Mouse (Mus musculus): ENCODE results near the gene Rbl1. TPM values are rescaled to one million over a fixed set of nuclear protein-coding genes. Genes with fewer than 3 reads are reported as not detected.

Gene Rbl1
- polyA plus RNA-seq, 1 experiment from 2014 or later: 36.2 TPM

GRCm38 (mm10) chr2:157129601-157130164 is 74.7 kb downstream of the Rbl1 start:
- H3K9ac ChIP-seq: no peak overlapping the region
- H3K36me3 ChIP-seq (replicated peaks): peaks cover 18% of the 10 kb centered on the region; the same call in 1 of the 2 replicates
- H3K4me3 ChIP-seq (replicated peaks): no peak overlapping the region
- H3K27ac ChIP-seq: no peak overlapping the region
- ATAC-seq (ENCODE audit: low FRiP score): no peak
- no peaks in the 10 kb centered on the region for H3K27me3 ChIP-seq
- WGBS: 88% methylated on average over 11 of the region's 11 CpGs
- H3K4me1 ChIP-seq: peaks cover 5% of the 10 kb centered on the region; the same call in 1 of the 2 replicates
- H3K9me3 ChIP-seq: no peaks in the 10 kb centered on the region
- no peak overlapping the region for H3K4me2 ChIP-seq

GRCm38 (mm10) chr2:157129096-157129495 is 75.2 kb downstream of the Rbl1 start:
- Histone ChIP-seq H3K4me3 (replicated peaks) (no peak overlapping the region), H3K27ac (no peak overlapping the region), H3K4me1 (0 out of 2 replicates have a peak, but pooled peaks cover under 1% of the 10 kb centered on the region), H3K36me3 (replicated peaks) (peaks cover 18% of the 10 kb centered on the region; the same call in 1 of the 2 replicates), H3K9ac (no peak overlapping the region), H3K9me3 (no peaks in the 10 kb centered on the region), H3K4me2 (no peak overlapping the region), H3K27me3 (no peaks in the 10 kb centered on the region)
- no peak for ATAC-seq (ENCODE audit: low FRiP score)
- whole genome bisulfite sequencing: 92% methylated on average over 4 of the region's 4 CpGs

GRCm38 (mm10) chr2:157128072-157128471 is 76.3 kb downstream of the Rbl1 start:
- H3K4me1 ChIP-seq: no peaks in the 10 kb centered on the region
- WGBS: 67% methylated on average over 4 of the region's 4 CpGs

GRCm38 (mm10) chr2:157127370-157127769 is 77.0 kb downstream of the Rbl1 start:
- H3K4me3 ChIP-seq (replicated peaks): no peak overlapping the region
- no peak for ATAC-seq (ENCODE audit: low FRiP score)
- H3K4me1 ChIP-seq: no peaks in the 10 kb centered on the region
- H3K27ac ChIP-seq: no peak overlapping the region
- H3K4me2 ChIP-seq: no peak overlapping the region
- H3K27me3 ChIP-seq: no peaks in the 10 kb centered on the region
- 82% methylated on average over 3 of the region's 3 CpGs for WGBS
- no peak overlapping the region for H3K9ac ChIP-seq
- H3K36me3 ChIP-seq (replicated peaks): peaks cover 18% of the 10 kb centered on the region; the same call in 1 of the 2 replicates
- no peaks in the 10 kb centered on the region for H3K9me3 ChIP-seq

More at GRCm38 (mm10) chr2:157128072-157128471, 76.3 kb downstream of the Rbl1 start:
- Histone ChIP-seq H3K27ac (no peak overlapping the region), H3K4me2 (no peak overlapping the region), H3K4me3 (replicated peaks) (no peak overlapping the region), H3K36me3 (replicated peaks) (peaks cover 18% of the 10 kb centered on the region; the same call in 1 of the 2 replicates), H3K9me3 (no peaks in the 10 kb centered on the region), H3K27me3 (no peaks in the 10 kb centered on the region), H3K9ac (no peak overlapping the region)
- no peak for ATAC-seq (ENCODE audit: low FRiP score)

- Histone ChIP-seq H3K4me1 (no peaks in the 10 kb centered on the region), H3K4me3 (replicated peaks) (no peak overlapping the region), H3K9ac (no peak overlapping the region), H3K4me2 (no peak overlapping the region), H3K27ac (no peak overlapping the region), H3K27me3 (no peaks in the 10 kb centered on the region), H3K36me3 (replicated peaks) (peaks cover 18% of the 10 kb centered on the region; the same call in 1 of the 2 replicates), H3K9me3 (no peaks in the 10 kb centered on the region)
- 90% methylated on average over 3 of the region's 3 CpGs for WGBS
- ATAC-seq (ENCODE audit: low FRiP score): no peak
Observed at GRCm38 (mm10) chr2:157125246-157125645, 79.1 kb downstream of the Rbl1 start.

GRCm38 (mm10) chr2:157121766-157122165 is 82.6 kb downstream of the Rbl1 start:
- H3K36me3 ChIP-seq (replicated peaks): peaks cover 12% of the 10 kb centered on the region
- no peaks in the 10 kb centered on the region for H3K4me1 ChIP-seq

GRCm38 (mm10) chr2:157119075-157119474 is 85.3 kb downstream of the Rbl1 start:
- no peaks in the 10 kb centered on the region for H3K27me3 ChIP-seq
- no peak overlapping the region for H3K27ac ChIP-seq
- ATAC-seq (ENCODE audit: low FRiP score): no peak
- H3K36me3 ChIP-seq (replicated peaks): peaks cover 12% of the 10 kb centered on the region
- no peaks in the 10 kb centered on the region for H3K4me1 ChIP-seq
- no peak overlapping the region for H3K9ac ChIP-seq
- H3K4me2 ChIP-seq: no peak overlapping the region
- no peak overlapping the region for H3K4me3 ChIP-seq (replicated peaks)
- no peaks in the 10 kb centered on the region for H3K9me3 ChIP-seq
- 82% methylated on average over 3 of the region's 3 CpGs for WGBS

More at GRCm38 (mm10) chr2:157121766-157122165, 82.6 kb downstream of the Rbl1 start:
- no peaks in the 10 kb centered on the region for H3K9me3 ChIP-seq
- H3K4me3 ChIP-seq (replicated peaks): no peak overlapping the region
- ATAC-seq (ENCODE audit: low FRiP score): no peak
- H3K9ac ChIP-seq: no peak overlapping the region
- no peak overlapping the region for H3K4me2 ChIP-seq
- no peaks in the 10 kb centered on the region for H3K27me3 ChIP-seq
- no peak overlapping the region for H3K27ac ChIP-seq
- WGBS: 94% methylated on average over 8 of the region's 8 CpGs

- no peak overlapping the region for H3K27ac ChIP-seq
- H3K9ac ChIP-seq: no peak overlapping the region
- no peak overlapping the region for H3K4me3 ChIP-seq (replicated peaks)
- H3K9me3 ChIP-seq: no peaks in the 10 kb centered on the region
- H3K36me3 ChIP-seq (replicated peaks): peaks cover 17% of the 10 kb centered on the region
- ATAC-seq (ENCODE audit: low FRiP score): no peak
- no peaks in the 10 kb centered on the region for H3K27me3 ChIP-seq
- no peaks in the 10 kb centered on the region for H3K4me1 ChIP-seq
- no peak overlapping the region for H3K4me2 ChIP-seq
- 93% methylated on average over 4 of the region's 4 CpGs for WGBS
Observed at GRCm38 (mm10) chr2:157118556-157118955, 85.8 kb downstream of the Rbl1 start.

- ATAC-seq (ENCODE audit: low FRiP score): no peak
- H3K27ac ChIP-seq: no peak overlapping the region
- H3K4me1 ChIP-seq: no peaks in the 10 kb centered on the region
- no peaks in the 10 kb centered on the region for H3K9me3 ChIP-seq
- no peak overlapping the region for H3K4me2 ChIP-seq
- WGBS: 22% methylated on average over 3 of the region's 3 CpGs
- no peak overlapping the region for H3K9ac ChIP-seq
- H3K4me3 ChIP-seq (replicated peaks): no peak overlapping the region
- peaks cover 26% of the 10 kb centered on the region for H3K36me3 ChIP-seq (replicated peaks)
- H3K27me3 ChIP-seq: no peaks in the 10 kb centered on the region
Observed at GRCm38 (mm10) chr2:157116964-157117363, 87.4 kb downstream of the Rbl1 start.

GRCm38 (mm10) chr2:157108236-157108635 is 96.1 kb downstream of the Rbl1 start:
- H3K4me1 ChIP-seq: no peaks in the 10 kb centered on the region
- H3K9ac ChIP-seq: no peak overlapping the region
- no peaks in the 10 kb centered on the region for H3K9me3 ChIP-seq
- WGBS: 86% methylated on average over 4 of the region's 4 CpGs
- no peaks in the 10 kb centered on the region for H3K27me3 ChIP-seq
- H3K36me3 ChIP-seq (replicated peaks): peaks cover 44% of the 10 kb centered on the region
- H3K4me2 ChIP-seq: no peak overlapping the region
- no peak overlapping the region for H3K27ac ChIP-seq
- no peak for ATAC-seq (ENCODE audit: low FRiP score)
- H3K4me3 ChIP-seq (replicated peaks): no peak overlapping the region

GRCm38 (mm10) chr2:157104454-157104853 is 99.9 kb downstream of the Rbl1 start:
- H3K4me1 ChIP-seq: no peaks in the 10 kb centered on the region
- H3K27ac ChIP-seq: no peak overlapping the region
- H3K4me2 ChIP-seq: no peak overlapping the region
- no peak overlapping the region for H3K9ac ChIP-seq
- no peaks in the 10 kb centered on the region for H3K27me3 ChIP-seq
- no peak overlapping the region for H3K4me3 ChIP-seq (replicated peaks)
- peaks cover 52% of the 10 kb centered on the region for H3K36me3 ChIP-seq (replicated peaks)
- WGBS: 92% methylated on average over 8 of the region's 8 CpGs
- no peak for ATAC-seq (ENCODE audit: low FRiP score)
- no peaks in the 10 kb centered on the region for H3K9me3 ChIP-seq

- no peak overlapping the region for H3K9ac ChIP-seq
- no peak overlapping the region for H3K4me2 ChIP-seq
- no peaks in the 10 kb centered on the region for H3K9me3 ChIP-seq
- peaks cover 44% of the 10 kb centered on the region for H3K36me3 ChIP-seq (replicated peaks)
- 57% methylated on average over 2 of the region's 2 CpGs for WGBS
- no peak for ATAC-seq (ENCODE audit: low FRiP score)
- no peak overlapping the region for H3K4me3 ChIP-seq (replicated peaks)
- H3K27ac ChIP-seq: no peak overlapping the region
- no peaks in the 10 kb centered on the region for H3K4me1 ChIP-seq
- H3K27me3 ChIP-seq: no peaks in the 10 kb centered on the region
Observed at GRCm38 (mm10) chr2:157102256-157102655, 102.1 kb downstream of the Rbl1 start.

GRCm38 (mm10) chr2:157101650-157102049 is 102.7 kb downstream of the Rbl1 start:
- H3K36me3 ChIP-seq (replicated peaks): peaks cover 44% of the 10 kb centered on the region
- no peak for ATAC-seq (ENCODE audit: low FRiP score)

More at GRCm38 (mm10) chr2:157101650-157102049, 102.7 kb downstream of the Rbl1 start:
- H3K4me1 ChIP-seq: no peaks in the 10 kb centered on the region
- H3K9ac ChIP-seq: no peak overlapping the region
- no peaks in the 10 kb centered on the region for H3K9me3 ChIP-seq
- no peak overlapping the region for H3K4me3 ChIP-seq (replicated peaks)
- no peak overlapping the region for H3K27ac ChIP-seq
- no peaks in the 10 kb centered on the region for H3K27me3 ChIP-seq
- no peak overlapping the region for H3K4me2 ChIP-seq
- WGBS: 97% methylated on average over 9 of the region's 9 CpGs
